Mouse (Mus musculus) lung, embryonic 15.5 days (tissue): Measurements from ENCODE around the gene Xxylt1. TPM values are rescaled to one million over a fixed set of nuclear protein-coding genes. Genes with fewer than 3 reads are reported as not detected.

Source experiments
- ATAC-seq: fragments of 200-750 bp; cut with Nextera tagmentation; 2 replicates; pipeline ENCODE4 v1.8.0; 2017; ENCODE audit warnings: moderate number of reproducible peaks, borderline replicate concordance; ENCODE audit not compliant: low FRiP score, low TSS enrichment; ENCODE audit errors: extremely low read depth
- H3K27ac ChIP-seq: fragments of 300-500 bp; sonication (generic); 2 replicates; pipeline ENCODE4 v1.5.1; 2015; ENCODE audit warnings: moderate library complexity, mild to moderate bottlenecking, inconsistent platforms
- H3K27me3 ChIP-seq: fragments of 300-500 bp; sonication (generic); 2 replicates; pipeline ENCODE4 v1.6.1; 2015; ENCODE audit warnings: inconsistent platforms
- H3K36me3 ChIP-seq: fragments of 300-500 bp; sonication (generic); 2 replicates; pipeline ENCODE4 v1.6.1; 2015; ENCODE audit warnings: inconsistent platforms
- H3K4me1 ChIP-seq: fragments of 300-500 bp; sonication (generic); 2 replicates; pipeline ENCODE4 v1.6.1; 2015; ENCODE audit warnings: inconsistent platforms
- H3K4me2 ChIP-seq: fragments of 300-500 bp; sonication (generic); 2 replicates; pipeline ENCODE4 v1.6.1; 2015; ENCODE audit warnings: inconsistent platforms, mild to moderate bottlenecking, moderate library complexity
- H3K4me3 ChIP-seq: fragments of 300-500 bp; sonication (generic); 2 replicates; pipeline ENCODE4 v1.5.1; 2015; ENCODE audit warnings: mild to moderate bottlenecking, inconsistent platforms
- H3K9ac ChIP-seq: fragments of 300-500 bp; sonication (generic); 2 replicates; pipeline ENCODE4 v1.6.1; 2015; ENCODE audit warnings: inconsistent platforms
- H3K9me3 ChIP-seq: fragments of 300-500 bp; sonication (generic); 2 replicates; pipeline ENCODE4 v1.6.1; 2016; ENCODE audit warnings: inconsistent platforms
- WGBS: fragments of 180-500 bp; shearing (Covaris S2); methylation state at CpG from one replicate; pipeline ENCODE4 v1.1.7; 2015; 5-methylcytosine and 5-hydroxymethylcytosine counted together
- polyA plus RNA-seq: library from polyadenylated mRNA; unstranded; fragments of >200 nt; fragmentation: Nextera tagmentation; extraction: Ambion mirVana; gene quantifications from 2 replicates; pipeline ENCODE4 v1.2.1, GENCODE M21; 2015

Xxylt1 gene
- polyA plus RNA-seq, 1 experiment from 2014 or later, result 17.2 TPM

- 66% methylated on average over 6 of the region's 6 CpGs for WGBS
- ATAC-seq, result no peak
- H3K9me3 ChIP-seq, result no peaks in the 10 kb centered on the region
- no peak overlapping the region for H3K9ac ChIP-seq
- H3K4me1 ChIP-seq, result peaks cover 36% of the 10 kb centered on the region
- H3K36me3 ChIP-seq, result no peaks in the 10 kb centered on the region
- H3K27ac ChIP-seq, result no peak overlapping the region
- no peaks in the 10 kb centered on the region for H3K27me3 ChIP-seq
- no peak overlapping the region for H3K4me3 ChIP-seq
- H3K4me2 ChIP-seq, result no peak overlapping the region
These were observed 97.5 kb downstream of the Xxylt1 start for GRCm38 (mm10) chr16:30983699-30984098.

- Histone ChIP-seq H3K9ac (no peak overlapping the region), H3K4me2 (no peak overlapping the region), H3K27ac (no peak overlapping the region), H3K36me3 (no peaks in the 10 kb centered on the region), H3K27me3 (no peaks in the 10 kb centered on the region), H3K9me3 (no peaks in the 10 kb centered on the region), H3K4me1 (peaks cover 36% of the 10 kb centered on the region), H3K4me3 (no peak overlapping the region)
- no peak for ATAC-seq
- 48% methylated on average over 4 of the region's 4 CpGs for WGBS
These were observed 98.0 kb downstream of the Xxylt1 start for GRCm38 (mm10) chr16:30983281-30983680.

- H3K36me3 ChIP-seq, result no peaks in the 10 kb centered on the region
- no peak overlapping the region for H3K4me2 ChIP-seq
- peaks cover 46% of the 10 kb centered on the region for H3K4me1 ChIP-seq
- no peak overlapping the region for H3K4me3 ChIP-seq
- H3K9ac ChIP-seq, result no peak overlapping the region
- no peak for ATAC-seq
- 56% methylated on average over 10 of the region's 10 CpGs for WGBS
- no peaks in the 10 kb centered on the region for H3K27me3 ChIP-seq
- no peaks in the 10 kb centered on the region for H3K9me3 ChIP-seq
- H3K27ac ChIP-seq, result peak overlapping the region; percentile 39
These were observed 99.9 kb downstream of the Xxylt1 start for GRCm38 (mm10) chr16:30981345-30981744.

- Histone ChIP-seq H3K36me3 (no peaks in the 10 kb centered on the region), H3K9ac (no peak overlapping the region), H3K4me2 (peak overlapping the region; percentile 27), H3K4me1 (peaks cover 41% of the 10 kb centered on the region), H3K27me3 (no peaks in the 10 kb centered on the region), H3K9me3 (no peaks in the 10 kb centered on the region), H3K27ac (peak overlapping the region; percentile 82), H3K4me3 (no peak overlapping the region)
- WGBS, result 63% methylated on average over 11 of the region's 11 CpGs
- ATAC-seq, result no peak
These were observed 101.3 kb downstream of the Xxylt1 start for GRCm38 (mm10) chr16:30979905-30980304.

- no peak overlapping the region for H3K4me3 ChIP-seq
- ATAC-seq, result no peak
- no peak overlapping the region for H3K9ac ChIP-seq
- no peak overlapping the region for H3K27ac ChIP-seq
- H3K4me2 ChIP-seq, result no peak overlapping the region
- no peaks in the 10 kb centered on the region for H3K27me3 ChIP-seq
- H3K36me3 ChIP-seq, result no peaks in the 10 kb centered on the region
- H3K9me3 ChIP-seq, result no peaks in the 10 kb centered on the region
- H3K4me1 ChIP-seq, result peaks cover 48% of the 10 kb centered on the region
- 52% methylated on average over 6 of the region's 6 CpGs for WGBS
These were observed 103.5 kb downstream of the Xxylt1 start for GRCm38 (mm10) chr16:30977728-30978127.

GRCm38 (mm10) chr16:30977186-30977585 is 104.0 kb downstream of the Xxylt1 start:
- peaks cover 54% of the 10 kb centered on the region for H3K4me1 ChIP-seq

GRCm38 (mm10) chr16:30974549-30974948 is 106.7 kb downstream of the Xxylt1 start:
- H3K9me3 ChIP-seq, result no peaks in the 10 kb centered on the region
- no peak for ATAC-seq
- 0 out of 2 replicates have a peak overlapping the region, but pooled peaks have one; percentile 1 for H3K27ac ChIP-seq
- no peak overlapping the region for H3K9ac ChIP-seq
- H3K36me3 ChIP-seq, result no peaks in the 10 kb centered on the region
- no peak overlapping the region for H3K4me2 ChIP-seq
- no peaks in the 10 kb centered on the region for H3K27me3 ChIP-seq
- WGBS, result 72% methylated on average over 12 of the region's 12 CpGs
- no peak overlapping the region for H3K4me3 ChIP-seq
- peaks cover 57% of the 10 kb centered on the region for H3K4me1 ChIP-seq

More at GRCm38 (mm10) chr16:30977186-30977585, 104.0 kb downstream of the Xxylt1 start:
- no peaks in the 10 kb centered on the region for H3K27me3 ChIP-seq
- peak; percentile 87 for ATAC-seq
- no peak overlapping the region for H3K4me2 ChIP-seq
- no peaks in the 10 kb centered on the region for H3K9me3 ChIP-seq
- 1% methylated on average over 3 of the region's 3 CpGs for WGBS
- no peak overlapping the region for H3K27ac ChIP-seq
- H3K4me3 ChIP-seq, result no peak overlapping the region
- no peak overlapping the region for H3K9ac ChIP-seq
- no peaks in the 10 kb centered on the region for H3K36me3 ChIP-seq

- ATAC-seq, result 0 out of 2 replicates have a peak, but pooled peaks have one; percentile 20
- 11% methylated on average over 6 of the region's 6 CpGs for WGBS
- Histone ChIP-seq H3K4me1 (peaks cover 59% of the 10 kb centered on the region), H3K27me3 (no peaks in the 10 kb centered on the region), H3K36me3 (no peaks in the 10 kb centered on the region), H3K9me3 (no peaks in the 10 kb centered on the region), H3K4me2 (no peak overlapping the region), H3K9ac (no peak overlapping the region), H3K4me3 (no peak overlapping the region), H3K27ac (peak overlapping the region; percentile 66)
These were observed 107.8 kb downstream of the Xxylt1 start for GRCm38 (mm10) chr16:30973416-30973815.

- H3K9ac ChIP-seq, result no peak overlapping the region
- peaks cover 54% of the 10 kb centered on the region for H3K4me1 ChIP-seq
- no peak for ATAC-seq
- H3K4me2 ChIP-seq, result no peak overlapping the region
- H3K9me3 ChIP-seq, result no peaks in the 10 kb centered on the region
- H3K4me3 ChIP-seq, result no peak overlapping the region
- 73% methylated on average over 18 of the region's 18 CpGs for WGBS
- peak overlapping the region; percentile 48 for H3K27ac ChIP-seq
- H3K36me3 ChIP-seq, result no peaks in the 10 kb centered on the region
- H3K27me3 ChIP-seq, result no peaks in the 10 kb centered on the region
These were observed 109.2 kb downstream of the Xxylt1 start for GRCm38 (mm10) chr16:30971950-30972541.

- Histone ChIP-seq H3K9ac (no peak overlapping the region), H3K4me2 (peak overlapping the region; percentile 11; the same call in 1 of the 2 replicates), H3K4me1 (peaks cover 64% of the 10 kb centered on the region), H3K27me3 (no peaks in the 10 kb centered on the region), H3K27ac (peak overlapping the region; percentile 81), H3K9me3 (no peaks in the 10 kb centered on the region), H3K4me3 (no peak overlapping the region), H3K36me3 (no peaks in the 10 kb centered on the region)
- ATAC-seq, result peak; percentile 71
- 55% methylated on average over 18 of the region's 18 CpGs for WGBS
These were observed 111.8 kb downstream of the Xxylt1 start for GRCm38 (mm10) chr16:30969266-30970064.

- Histone ChIP-seq H3K9ac (no peak overlapping the region), H3K4me2 (0 out of 2 replicates have a peak overlapping the region, but pooled peaks have one; percentile 11), H3K4me3 (no peak overlapping the region), H3K4me1 (peaks cover 63% of the 10 kb centered on the region), H3K36me3 (no peaks in the 10 kb centered on the region), H3K9me3 (no peaks in the 10 kb centered on the region), H3K27ac (peak overlapping the region; percentile 81), H3K27me3 (no peaks in the 10 kb centered on the region)
- 77% methylated on average over 7 of the region's 7 CpGs for WGBS
- no peak for ATAC-seq
These were observed 112.7 kb downstream of the Xxylt1 start for GRCm38 (mm10) chr16:30968402-30969151.
